Mouse (Mus musculus): ENCODE results near the gene Ifnb1.

DNA sequence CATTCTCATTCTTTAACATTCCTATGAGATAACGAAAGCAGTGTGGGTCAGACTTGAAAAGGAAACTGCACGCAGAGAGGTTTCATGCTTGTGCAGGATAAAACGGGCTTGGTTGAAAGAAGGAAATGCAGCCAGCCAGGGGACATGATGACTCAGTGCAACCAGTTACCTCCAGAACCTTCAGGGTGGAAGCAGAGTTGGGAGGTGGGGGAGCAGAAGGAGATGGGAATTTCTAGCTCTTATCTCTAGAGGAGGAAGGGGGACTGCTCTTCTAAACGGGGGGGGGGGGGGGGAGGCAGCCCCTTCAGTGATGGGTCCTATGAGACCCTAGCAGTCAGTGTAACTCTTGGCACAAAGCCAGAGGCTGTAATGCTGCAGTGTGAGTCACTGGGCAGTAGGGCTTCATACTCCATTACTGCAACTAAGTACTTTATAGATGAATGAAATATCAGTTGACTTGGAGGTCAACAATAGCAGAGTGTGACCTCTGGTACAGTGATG lies 6.8 kb downstream of the Ifnb1 start:
- TF ChIP-seq CTCF (conservative IDR thresholded peaks at IDR 0.05 in 1 of 2, IDR thresholded peaks at IDR 0.05 in 1 of 2; ENCODE audit: low read depth in 2 of 2, low read length in 2 of 2) (no peak), POLR2A (IDR thresholded peaks at IDR 0.05; ENCODE audit: low read depth, low read length) (no peak), JUND (conservative IDR thresholded peaks at IDR 0.05; ENCODE audit: low read depth, low read length) (no peak), MYC (IDR thresholded peaks at IDR 0.05; ENCODE audit: low read depth, low read length) (no peak), ZC3H11A (IDR thresholded peaks at IDR 0.05; ENCODE audit: low read depth, low read length) (no peak), TCF12 (IDR thresholded peaks at IDR 0.05; ENCODE audit: low read depth, low read length) (no peak), BHLHE40 (IDR thresholded peaks at IDR 0.05; ENCODE audit: low read depth, low read length) (no peak), MXI1 (IDR thresholded peaks at IDR 0.05; ENCODE audit: low read depth, low read length) (no peak), SIN3A (IDR thresholded peaks at IDR 0.05; ENCODE audit: low read length) (no peak), EP300 (IDR thresholded peaks at IDR 0.05; ENCODE audit: low read length) (no peak), MAX (IDR thresholded peaks at IDR 0.05; ENCODE audit: low read length) (no peak)
